Mouse (Mus musculus) lung, embryonic 15.5 days (tissue): ENCODE measurements around the gene Snx3. TPM values are rescaled to one million over a fixed set of nuclear protein-coding genes. Genes with fewer than 3 reads are reported as not detected.
A peak's percentile ranks its signal among the peaks of the same experiment; 100 is the strongest.

ENCODE experiments used
- ATAC-seq: fragments of 200-750 bp; cut with Nextera tagmentation; 2 replicates; pipeline ENCODE4 v1.8.0; 2017; ENCODE audit warnings: moderate number of reproducible peaks, borderline replicate concordance; ENCODE audit not compliant: low FRiP score, low TSS enrichment; ENCODE audit errors: extremely low read depth
- H3K27ac ChIP-seq: fragments of 300-500 bp; sonication (generic); 2 replicates; pipeline ENCODE4 v1.5.1; 2015; ENCODE audit warnings: moderate library complexity, mild to moderate bottlenecking, inconsistent platforms
- H3K27me3 ChIP-seq: fragments of 300-500 bp; sonication (generic); 2 replicates; pipeline ENCODE4 v1.6.1; 2015; ENCODE audit warnings: inconsistent platforms
- H3K36me3 ChIP-seq: fragments of 300-500 bp; sonication (generic); 2 replicates; pipeline ENCODE4 v1.6.1; 2015; ENCODE audit warnings: inconsistent platforms
- H3K4me1 ChIP-seq: fragments of 300-500 bp; sonication (generic); 2 replicates; pipeline ENCODE4 v1.6.1; 2015; ENCODE audit warnings: inconsistent platforms
- H3K4me2 ChIP-seq: fragments of 300-500 bp; sonication (generic); 2 replicates; pipeline ENCODE4 v1.6.1; 2015; ENCODE audit warnings: inconsistent platforms, mild to moderate bottlenecking, moderate library complexity
- H3K4me3 ChIP-seq: fragments of 300-500 bp; sonication (generic); 2 replicates; pipeline ENCODE4 v1.5.1; 2015; ENCODE audit warnings: mild to moderate bottlenecking, inconsistent platforms
- H3K9ac ChIP-seq: fragments of 300-500 bp; sonication (generic); 2 replicates; pipeline ENCODE4 v1.6.1; 2015; ENCODE audit warnings: inconsistent platforms
- H3K9me3 ChIP-seq: fragments of 300-500 bp; sonication (generic); 2 replicates; pipeline ENCODE4 v1.6.1; 2016; ENCODE audit warnings: inconsistent platforms
- WGBS: fragments of 180-500 bp; shearing (Covaris S2); methylation state at CpG from one replicate; pipeline ENCODE4 v1.1.7; 2015; 5-methylcytosine and 5-hydroxymethylcytosine counted together
- polyA plus RNA-seq: library from polyadenylated mRNA; unstranded; fragments of >200 nt; fragmentation: Nextera tagmentation; extraction: Ambion mirVana; gene quantifications from 2 replicates; pipeline ENCODE4 v1.2.1, GENCODE M21; 2015

Gene Snx3
- polyA plus RNA-seq, 1 experiment from 2014 or later: 407 TPM

DNA sequence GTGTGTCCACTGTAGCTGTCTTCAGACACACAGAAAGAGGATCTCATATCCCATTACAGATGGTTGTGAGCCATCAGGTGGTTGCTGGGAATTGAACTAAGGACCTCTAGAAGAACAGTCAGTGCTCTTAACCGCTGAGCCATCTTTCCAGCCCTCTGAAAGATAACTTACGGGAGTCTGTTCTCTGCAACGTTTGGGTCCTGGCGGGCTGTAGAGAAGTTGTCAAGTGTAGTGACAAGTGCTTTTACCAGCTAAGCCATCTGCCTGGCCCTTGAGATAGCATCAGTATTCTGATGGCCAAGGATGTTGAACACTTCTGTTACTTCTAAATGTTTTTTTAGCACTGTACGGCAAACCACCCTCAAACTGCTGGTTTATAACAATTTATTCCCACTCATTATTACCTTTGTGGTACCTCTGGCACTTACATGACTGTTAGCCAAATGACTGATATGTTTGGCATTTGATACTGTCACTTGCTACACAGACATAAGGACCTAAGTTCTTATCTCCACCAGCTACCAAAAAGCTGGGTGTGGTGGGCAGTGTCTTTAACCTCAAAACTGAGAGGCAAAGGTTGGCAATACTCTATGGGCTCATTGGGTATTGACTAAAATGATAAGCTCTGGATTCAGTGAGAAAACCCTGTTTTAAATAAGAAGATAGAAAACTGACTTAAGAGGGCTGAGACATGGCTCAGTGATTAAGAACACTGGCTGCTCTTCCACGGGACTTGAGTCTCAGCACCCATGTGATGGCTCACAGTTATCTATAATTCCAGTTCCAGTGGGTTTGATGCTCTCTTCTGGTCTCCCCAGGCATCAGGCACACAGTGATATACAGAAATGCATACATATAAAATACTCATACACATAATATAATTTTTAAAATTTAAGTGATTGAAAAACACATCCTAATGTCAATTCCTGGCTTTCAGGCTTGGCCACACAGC is 9.6 kb downstream of the Snx3 start:
- Histone ChIP-seq H3K4me2 (no peak overlapping the region), H3K27me3 (no peaks in the 10 kb centered on the region), H3K9ac (no peak overlapping the region), H3K36me3 (peaks cover 21% of the 10 kb centered on the region; the same call in 1 of the 2 replicates), H3K4me3 (no peak overlapping the region), H3K9me3 (no peaks in the 10 kb centered on the region), H3K27ac (no peak overlapping the region), H3K4me1 (no peaks in the 10 kb centered on the region; the same call in 1 of the 2 replicates)
- no peak for ATAC-seq
- 87% methylated on average over 6 of the region's 6 CpGs for WGBS

DNA sequence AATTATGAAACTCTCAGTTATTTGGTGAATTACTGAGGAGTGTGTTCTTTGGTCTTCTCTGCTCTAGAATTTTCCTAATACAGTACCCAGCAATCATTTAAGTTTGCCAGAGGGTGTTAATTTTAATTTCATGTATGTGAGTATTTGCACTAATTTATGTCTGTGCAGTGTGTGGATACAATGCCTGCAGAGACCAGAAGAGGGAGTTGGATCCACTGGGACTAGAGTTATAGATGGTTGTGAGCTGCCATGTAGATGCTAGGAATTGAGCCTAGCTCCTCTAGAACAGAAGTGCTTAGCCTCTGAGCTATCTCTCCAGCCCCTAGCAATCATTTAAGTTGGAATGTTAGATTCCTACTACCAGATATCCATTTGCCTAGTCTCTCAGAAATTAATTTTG is 12.3 kb downstream of the Snx3 start:
- H3K27me3 ChIP-seq: no peaks in the 10 kb centered on the region
- no peaks in the 10 kb centered on the region for H3K9me3 ChIP-seq

DNA sequence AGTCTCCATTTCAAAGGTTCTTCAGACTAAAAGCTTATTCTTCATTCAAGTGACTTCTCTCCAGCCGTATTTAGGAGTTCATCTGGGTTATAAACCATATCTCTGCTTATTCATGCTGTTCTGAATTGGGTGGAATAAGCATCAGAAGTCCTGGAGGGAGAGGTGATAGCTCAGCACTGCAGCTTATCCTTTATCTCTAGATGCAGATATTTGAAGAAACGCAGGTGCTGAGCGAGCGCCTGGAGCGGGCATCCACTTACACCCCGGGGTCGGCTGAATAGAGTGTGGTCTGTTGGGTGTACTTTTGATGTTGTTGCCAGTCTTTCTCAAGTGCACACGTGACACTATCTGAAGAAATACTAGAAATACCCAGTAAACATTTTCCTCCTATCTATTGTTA is 16.5 kb downstream of the Snx3 start:
- H3K4me3 ChIP-seq: no peak overlapping the region
- no peaks in the 10 kb centered on the region for H3K9me3 ChIP-seq
- WGBS: 69% methylated on average over 8 of the region's 8 CpGs
- H3K27ac ChIP-seq: no peak overlapping the region
- no peaks in the 10 kb centered on the region for H3K27me3 ChIP-seq
- ATAC-seq: no peak
- no peak overlapping the region for H3K4me2 ChIP-seq
- H3K36me3 ChIP-seq: no peaks in the 10 kb centered on the region
- H3K9ac ChIP-seq: no peak overlapping the region
- peaks cover 7% of the 10 kb centered on the region; the same call in 1 of the 2 replicates for H3K4me1 ChIP-seq

More for the DNA sequence above, 12.3 kb downstream of the Snx3 start:
- H3K36me3 ChIP-seq: peaks cover 9% of the 10 kb centered on the region; the same call in 1 of the 2 replicates
- ATAC-seq: no peak
- no peak overlapping the region for H3K9ac ChIP-seq
- no peaks in the 10 kb centered on the region for H3K4me1 ChIP-seq
- H3K4me2 ChIP-seq: no peak overlapping the region
- H3K4me3 ChIP-seq: no peak overlapping the region
- H3K27ac ChIP-seq: no peak overlapping the region

DNA sequence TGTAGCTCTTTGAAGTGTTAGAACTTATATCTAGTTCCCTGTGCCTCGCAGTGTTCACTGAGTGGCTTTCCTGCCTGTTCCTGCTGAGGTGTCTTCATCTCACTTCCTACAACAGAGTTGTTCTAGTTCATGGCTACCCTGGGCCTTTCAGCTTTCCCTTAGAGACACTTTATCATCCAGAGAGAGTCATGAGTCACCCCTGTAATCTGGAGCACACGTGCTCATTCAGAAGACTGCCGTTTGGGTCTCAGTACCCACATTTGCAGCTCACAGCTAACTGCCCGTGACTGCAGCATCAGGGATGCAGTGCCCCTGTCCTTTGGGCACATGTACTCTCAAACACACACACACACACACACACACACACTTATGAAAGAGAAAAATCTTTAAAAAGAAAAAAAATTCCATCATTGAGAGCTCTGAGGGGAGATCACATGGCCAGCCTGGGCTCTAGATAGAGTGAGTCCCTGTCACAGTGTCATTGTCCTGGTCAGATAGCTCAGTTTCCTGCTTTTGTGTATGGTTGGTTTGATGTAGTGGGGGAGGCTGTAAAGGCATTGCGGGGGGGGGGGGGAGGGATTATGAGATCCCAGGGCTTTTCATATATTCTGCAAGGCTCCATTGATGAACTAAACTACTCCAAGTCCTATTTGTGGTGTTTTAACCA is 19.6 kb downstream of the Snx3 start:
- Histone ChIP-seq H3K9me3 (no peaks in the 10 kb centered on the region), H3K36me3 (peaks cover 10% of the 10 kb centered on the region; the same call in 1 of the 2 replicates), H3K27ac (0 out of 2 replicates have a peak overlapping the region, but pooled peaks have one; percentile 8), H3K4me3 (no peak overlapping the region), H3K27me3 (no peaks in the 10 kb centered on the region), H3K4me1 (peaks cover 7% of the 10 kb centered on the region; the same call in 1 of the 2 replicates), H3K9ac (no peak overlapping the region), H3K4me2 (no peak overlapping the region)
- WGBS: 53% methylated on average over 5 of the region's 5 CpGs
- no peak for ATAC-seq

DNA sequence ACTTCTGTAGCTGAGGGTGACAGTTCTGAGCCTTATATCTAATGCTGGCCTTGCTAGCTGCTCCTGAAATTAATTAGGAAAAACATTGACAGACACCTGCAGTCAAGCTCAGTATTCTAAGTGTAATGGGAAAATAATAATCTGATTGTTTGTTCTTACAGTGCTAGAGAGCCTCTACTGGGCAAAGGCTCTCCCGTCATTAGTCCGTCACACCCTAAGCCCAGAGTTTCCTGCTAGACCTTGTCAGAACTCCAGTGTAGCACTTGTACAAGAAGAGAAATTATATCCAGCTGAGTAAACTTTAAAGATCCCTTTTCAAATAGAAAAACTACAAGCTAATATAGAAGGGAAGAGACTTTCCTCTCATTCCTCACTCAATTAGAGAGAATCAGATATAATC is 21.1 kb downstream of the Snx3 start:
- H3K4me3 ChIP-seq: no peak overlapping the region
- peaks cover 7% of the 10 kb centered on the region; the same call in 1 of the 2 replicates for H3K4me1 ChIP-seq
- no peaks in the 10 kb centered on the region for H3K9me3 ChIP-seq
- peaks cover 19% of the 10 kb centered on the region for H3K36me3 ChIP-seq
- whole genome bisulfite sequencing: 43% methylated on average over 2 of the region's 2 CpGs
- H3K4me2 ChIP-seq: no peak overlapping the region
- H3K27ac ChIP-seq: peak overlapping the region; percentile 9; the same call in 1 of the 2 replicates
- H3K27me3 ChIP-seq: no peaks in the 10 kb centered on the region
- H3K9ac ChIP-seq: no peak overlapping the region
- no peak for ATAC-seq

DNA sequence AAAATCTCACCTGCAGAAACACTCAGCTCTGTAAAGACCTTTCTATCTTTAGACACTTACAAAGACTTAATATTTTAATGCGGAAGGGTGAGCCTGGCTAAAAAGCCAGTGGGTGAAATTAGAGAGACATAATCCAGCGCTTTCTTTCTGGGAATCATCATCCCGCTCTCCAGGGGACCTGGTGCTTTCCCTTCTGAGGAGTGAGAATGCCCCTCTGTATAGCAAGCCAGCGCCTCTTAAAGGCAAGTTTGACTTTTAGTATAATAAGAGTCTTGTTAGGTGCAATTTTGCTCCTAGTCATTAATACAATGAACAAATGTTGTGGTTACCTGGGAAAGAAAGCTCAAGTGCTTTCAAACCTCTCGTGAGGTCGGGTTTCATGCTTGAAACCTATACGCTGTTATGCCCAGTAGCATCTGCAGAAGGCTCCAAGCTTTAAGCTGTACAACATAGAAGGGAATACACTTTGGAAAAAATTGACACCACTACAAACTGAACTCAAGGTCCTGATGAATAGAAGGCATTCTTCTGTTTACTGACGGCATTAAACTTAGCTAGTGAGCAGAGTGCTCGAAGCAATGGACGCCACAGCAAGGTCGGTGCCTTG is 21.8 kb downstream of the Snx3 start:
- no peak for ATAC-seq
- H3K9me3 ChIP-seq: no peaks in the 10 kb centered on the region
- H3K4me1 ChIP-seq: peaks cover 7% of the 10 kb centered on the region; the same call in 1 of the 2 replicates
- no peak overlapping the region for H3K9ac ChIP-seq
- H3K4me2 ChIP-seq: no peak overlapping the region
- H3K27me3 ChIP-seq: no peaks in the 10 kb centered on the region
- H3K36me3 ChIP-seq: peaks cover 26% of the 10 kb centered on the region
- WGBS: 61% methylated on average over 11 of the region's 11 CpGs
- no peak overlapping the region for H3K4me3 ChIP-seq
- peak overlapping the region; percentile 9 for H3K27ac ChIP-seq

DNA sequence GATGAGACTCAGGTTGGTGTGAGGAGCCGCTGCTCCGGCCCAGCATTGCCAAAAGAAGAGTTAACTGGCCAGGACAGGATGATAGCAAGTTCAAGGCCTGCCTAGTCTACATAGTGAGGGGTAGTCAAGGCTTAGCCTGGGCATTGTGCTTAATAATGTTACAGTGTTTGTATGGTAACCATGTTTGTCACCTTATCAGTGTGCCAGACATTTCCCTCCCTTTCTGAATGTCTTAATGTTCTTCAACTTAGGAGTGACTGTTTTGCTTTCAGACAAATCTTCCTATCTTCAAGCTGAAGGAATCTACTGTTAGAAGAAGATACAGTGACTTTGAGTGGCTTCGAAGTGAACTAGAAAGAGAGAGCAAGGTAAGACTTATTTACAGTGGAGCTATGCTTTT is 23.9 kb downstream of the Snx3 start:
- Histone ChIP-seq H3K4me3 (no peak overlapping the region), H3K27me3 (no peaks in the 10 kb centered on the region), H3K9ac (no peak overlapping the region), H3K4me1 (peaks cover 4% of the 10 kb centered on the region; the same call in 1 of the 2 replicates), H3K9me3 (no peaks in the 10 kb centered on the region), H3K27ac (no peak overlapping the region), H3K4me2 (no peak overlapping the region), H3K36me3 (peaks cover 37% of the 10 kb centered on the region)
- ATAC-seq: no peak
- 89% methylated on average over 3 of the region's 3 CpGs for WGBS

DNA sequence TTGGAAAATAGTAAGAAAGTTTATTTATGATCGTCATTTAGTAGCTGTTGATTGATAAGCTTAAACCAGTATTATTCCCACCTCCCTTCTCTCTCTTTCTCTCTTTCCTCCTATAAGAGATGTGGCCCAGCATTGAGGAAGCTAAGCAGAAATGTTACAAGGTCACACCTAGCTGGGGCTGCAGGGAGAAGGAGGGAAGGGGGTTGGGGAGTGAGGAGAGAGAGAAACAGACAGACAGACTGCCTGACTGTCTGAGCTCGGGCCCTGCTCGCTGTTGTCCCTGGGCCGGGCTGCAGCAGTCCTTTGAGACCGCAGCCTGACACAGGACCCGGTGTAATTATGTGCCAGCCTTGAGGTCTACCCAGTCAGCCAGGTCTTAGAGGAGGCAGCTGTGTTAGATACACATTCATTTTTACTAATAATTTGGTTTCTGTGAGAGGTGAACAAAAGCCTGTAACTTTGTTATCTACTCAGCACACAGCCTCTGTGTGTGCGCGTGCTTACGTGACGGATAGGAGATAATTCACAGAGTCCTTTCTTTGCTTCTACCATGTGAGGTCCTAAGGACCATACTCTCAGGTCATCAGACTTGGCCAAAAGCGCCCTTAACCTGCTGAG is 32.1 kb downstream of the Snx3 start:
- Histone ChIP-seq H3K4me2 (no peak overlapping the region), H3K4me3 (no peak overlapping the region), H3K9me3 (no peaks in the 10 kb centered on the region), H3K27ac (no peak overlapping the region), H3K9ac (no peak overlapping the region), H3K4me1 (no peaks in the 10 kb centered on the region), H3K27me3 (no peaks in the 10 kb centered on the region), H3K36me3 (peaks cover 46% of the 10 kb centered on the region)
- 89% methylated on average over 11 of the region's 11 CpGs for WGBS
- no peak for ATAC-seq

DNA sequence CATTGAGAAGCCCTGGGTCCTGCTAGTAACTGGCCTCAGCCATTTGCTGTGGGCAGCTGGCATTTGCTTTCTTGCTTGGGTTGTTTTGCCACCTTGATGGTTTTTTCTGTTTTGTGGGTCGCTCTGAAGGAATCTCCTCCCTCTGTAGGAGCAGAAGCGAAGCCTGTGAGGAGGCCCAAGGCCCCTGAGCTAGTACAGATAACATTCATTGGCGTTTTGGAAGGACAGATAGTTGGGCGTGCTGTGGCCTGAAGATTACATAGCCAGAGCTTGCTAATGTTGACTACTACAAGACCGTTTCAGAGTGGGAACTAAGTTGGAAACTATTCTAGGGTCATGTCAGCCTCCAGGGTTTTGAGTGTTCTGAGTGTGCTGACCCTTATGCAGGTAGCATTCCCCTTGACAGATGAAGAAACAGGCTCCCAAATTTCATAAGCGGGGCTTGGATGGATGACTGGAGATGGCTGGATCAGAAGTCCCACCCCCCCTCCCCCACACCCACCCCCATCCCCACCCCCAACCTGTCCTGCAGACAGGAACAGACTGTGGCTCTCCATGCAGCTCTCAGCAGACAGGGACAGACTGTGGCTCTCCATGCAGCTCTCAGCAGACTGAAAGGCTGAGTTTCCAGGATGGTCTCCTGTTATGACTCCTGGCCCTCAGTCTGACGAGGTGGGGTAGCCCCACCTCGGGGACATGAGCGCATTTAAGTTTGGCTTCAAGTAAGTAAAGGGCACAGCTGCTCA is 35.9 kb downstream of the Snx3 start:
- H3K9ac ChIP-seq: no peak overlapping the region
- H3K36me3 ChIP-seq: peaks cover 34% of the 10 kb centered on the region
- H3K27ac ChIP-seq: no peak overlapping the region
- no peaks in the 10 kb centered on the region for H3K9me3 ChIP-seq
- H3K4me3 ChIP-seq: no peak overlapping the region
- no peaks in the 10 kb centered on the region for H3K27me3 ChIP-seq
- no peak overlapping the region for H3K4me2 ChIP-seq
- WGBS: 73% methylated on average over 9 of the region's 9 CpGs
- H3K4me1 ChIP-seq: no peaks in the 10 kb centered on the region
- peak; percentile 23; the same call in 1 of the 2 replicates for ATAC-seq

DNA sequence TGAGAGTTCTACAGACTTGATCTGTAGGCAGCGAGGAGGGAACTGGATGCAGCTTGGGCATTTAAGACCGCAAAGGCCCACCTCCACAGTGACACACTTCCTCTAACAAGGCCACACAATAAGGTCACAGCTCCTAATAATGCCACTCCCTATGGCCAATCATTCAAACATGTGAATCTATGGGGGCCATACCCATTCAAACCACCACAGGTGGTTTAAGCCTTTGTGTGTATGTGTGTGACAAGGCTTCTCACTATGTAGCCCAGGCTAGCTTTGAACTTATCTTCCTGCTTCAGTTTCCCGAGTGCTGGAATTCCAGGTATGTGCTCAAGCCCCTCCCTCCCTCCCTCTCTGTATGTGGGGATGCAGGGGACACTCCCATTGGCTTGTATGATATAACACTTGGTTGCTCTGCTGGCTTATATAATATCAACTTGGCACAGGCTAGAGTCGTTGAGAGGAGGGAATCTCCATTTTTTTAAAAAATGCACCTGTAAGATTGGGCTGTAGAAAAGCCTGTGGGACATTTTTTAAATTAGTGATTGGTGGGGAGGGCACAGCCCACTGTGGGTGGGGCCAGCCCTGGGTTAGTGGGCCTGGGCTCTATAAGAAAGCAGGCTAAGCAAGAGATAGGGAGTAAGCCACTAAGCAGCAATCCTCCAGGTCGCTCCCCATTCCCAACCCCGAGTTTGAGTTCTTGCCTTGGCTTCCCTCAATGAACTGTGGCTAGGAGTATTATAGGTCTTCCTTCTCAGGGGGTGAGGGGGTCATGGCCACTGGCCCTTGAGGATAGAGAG is 44.1 kb downstream of the Snx3 start:
- 71% methylated on average over 6 of the region's 6 CpGs for WGBS
- Histone ChIP-seq H3K27me3 (no peaks in the 10 kb centered on the region), H3K27ac (no peak overlapping the region), H3K4me3 (no peak overlapping the region), H3K36me3 (no peaks in the 10 kb centered on the region), H3K9ac (no peak overlapping the region), H3K4me1 (no peaks in the 10 kb centered on the region), H3K9me3 (no peaks in the 10 kb centered on the region), H3K4me2 (no peak overlapping the region)
- ATAC-seq: no peak
